Mouse (Mus musculus) ES-E14 (cell line): ENCODE measurements around the gene Dapp1. TPM values are rescaled to one million over a fixed set of nuclear protein-coding genes. Genes with fewer than 3 reads are reported as not detected.

Experiments
- DNase-seq: peaks from one replicate; pipeline ENCODE4 v3.0.0-alpha.2; 2013; ENCODE audit warnings: low read depth, low spot score
- H3K27ac ChIP-seq: 2 replicates; pipeline ENCODE4 v1.5.1; 2012; ENCODE audit warnings: low read depth, mild to moderate bottlenecking, low read length, moderate library complexity, mixed read lengths; ENCODE audit not compliant: poor library complexity, insufficient read depth, severe bottlenecking
- H3K36me3 ChIP-seq: 2 replicates; pipeline ENCODE4 v1.6.1; 2012; ENCODE audit warnings: mild to moderate bottlenecking, low read length, moderate library complexity, mixed read lengths; ENCODE audit not compliant: control insufficient read depth, poor library complexity, insufficient read depth, severe bottlenecking
- H3K4me1 ChIP-seq, 2 experiments: fragments of 150-350 bp in 1 of 2; sonication (generic) in 1 of 2; 2 replicates each; pipeline ENCODE4 v1.6.1; 2012; ENCODE audit warnings: low read length in 2 of 2, mild to moderate bottlenecking in 1 of 2, mixed read lengths in 1 of 2; ENCODE audit not compliant: control insufficient read depth in 2 of 2, insufficient read depth in 2 of 2, poor library complexity in 1 of 2
- H3K4me3 ChIP-seq, 2 experiments: fragments of 150-350 bp in 1 of 2; sonication (generic) in 1 of 2; 2 replicates each; pipeline ENCODE4 v1.5.1; 2012; ENCODE audit warnings: low read length in 2 of 2, low read depth in 1 of 2, mild to moderate bottlenecking in 1 of 2, mixed read lengths in 1 of 2; ENCODE audit not compliant: insufficient read depth in 1 of 2, poor library complexity in 1 of 2, severe bottlenecking in 1 of 2
- H3K9ac ChIP-seq: 2 replicates; pipeline ENCODE4 v1.6.1; 2012; ENCODE audit warnings: low read depth, mild to moderate bottlenecking, low read length, mixed read lengths; ENCODE audit not compliant: poor library complexity, insufficient read depth, severe bottlenecking
- H3K9me3 ChIP-seq: fragments of 150-350 bp; sonication (generic); 2 replicates; pipeline ENCODE4 v1.6.1; 2012; ENCODE audit warnings: low read depth, mild to moderate bottlenecking, low read length; ENCODE audit not compliant: control insufficient read depth, insufficient read depth
- CHD2 ChIP-seq: IDR thresholded peaks from 2 replicates; pipeline ENCODE4 v1.6.1; 2014; ENCODE audit warnings: mild to moderate bottlenecking, low read depth, low read length, inconsistent platforms
- HCFC1 ChIP-seq: IDR thresholded peaks from 2 replicates; pipeline ENCODE4 v1.6.1; 2012; ENCODE audit warnings: low read length, inconsistent platforms, borderline replicate concordance; ENCODE audit not compliant: insufficient read depth
- MAFK ChIP-seq: IDR thresholded peaks from 2 replicates; pipeline ENCODE4 v1.6.1; 2014; ENCODE audit warnings: mild to moderate bottlenecking, low read depth, low read length, inconsistent platforms; ENCODE audit not compliant: insufficient read depth
- ZC3H11A ChIP-seq: IDR thresholded peaks from 2 replicates; pipeline ENCODE4 v1.6.1; 2012; ENCODE audit warnings: low read depth, mild to moderate bottlenecking, inconsistent platforms, low read length, borderline replicate concordance
- ZNF384 ChIP-seq: IDR thresholded peaks from 2 replicates; pipeline ENCODE4 v1.6.1; 2012; ENCODE audit warnings: low read depth, low read length, inconsistent platforms
- in situ Hi-C, 2 experiments: fragments of 600-800 bp; cut with MboI; formaldehyde crosslinking; loops; one replicate each; pipeline ENCODE4 v1.15.1; 2025; ENCODE audit warnings: low sequenced_read_pairs in 2 of 2, inconsistent platforms in 1 of 2; ENCODE audit not compliant: unreplicated experiment in 2 of 2
- total RNA-seq: library from RNA; depleted of rRNA; stranded (reverse); fragments of 300-350 nt; gene quantifications from 2 replicates; pipeline ENCODE4 v1.2.3, GENCODE M21; 2012

Gene Dapp1
- total RNA-seq, 1 experiment, result 6.8 TPM

DNA sequence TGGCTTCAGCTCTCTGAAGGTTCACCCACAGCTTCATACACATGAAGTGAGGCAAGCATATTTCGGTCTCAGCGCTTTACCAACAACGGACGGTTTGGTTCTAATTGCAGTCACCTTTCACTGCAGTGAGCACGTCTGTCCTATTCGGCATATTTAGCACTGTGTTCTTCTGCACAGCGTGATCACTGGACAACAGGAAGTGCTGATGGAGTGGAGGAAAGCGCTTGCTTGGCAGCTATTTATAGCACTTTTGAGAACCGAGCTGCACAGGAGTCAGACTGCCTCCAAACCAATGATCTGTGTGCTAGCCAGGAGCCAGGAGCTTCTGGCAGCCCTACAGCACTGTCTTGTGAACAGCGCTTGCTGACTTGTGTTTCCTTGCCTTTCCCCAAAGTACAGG is 44.9 kb upstream of the Dapp1 start:
- Histone ChIP-seq H3K9ac (no peak overlapping the region), H3K4me1 (no peaks in the 10 kb centered on the region), H3K27ac (no peak overlapping the region), H3K4me3 (no peak overlapping the region), H3K9me3 (no peaks in the 10 kb centered on the region), H3K36me3 (no peaks in the 10 kb centered on the region)
- no peak for DNase-seq
- in situ Hi-C loops, result no loop called here
- TF ChIP-seq CHD2 (no peak), ZNF384 (no peak), ZC3H11A (no peak), HCFC1 (no peak), MAFK (no peak)

DNA sequence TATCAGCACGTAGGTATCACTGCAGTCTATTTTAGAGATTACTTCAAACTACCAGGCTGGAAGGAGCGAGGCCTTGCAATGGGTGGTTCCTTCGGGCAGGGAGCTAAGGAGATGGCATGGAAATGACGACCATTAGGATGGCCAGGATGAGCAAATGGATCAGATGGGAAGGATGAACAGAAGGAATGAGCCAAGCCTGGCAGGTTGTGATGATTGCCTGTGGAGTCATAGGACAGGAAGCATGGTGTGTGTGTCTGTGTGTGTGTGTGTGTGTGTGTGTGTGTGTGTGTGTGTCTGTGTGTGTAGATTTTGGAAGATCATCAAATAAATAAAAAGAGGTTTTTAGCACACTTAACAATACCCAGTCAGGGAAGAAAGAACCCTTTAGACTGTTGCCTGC is 41.3 kb upstream of the Dapp1 start:
- TF ChIP-seq HCFC1, result no peak
- TF ChIP-seq ZC3H11A, result no peak
- no peak for TF ChIP-seq ZNF384
- no peak for TF ChIP-seq MAFK
- TF ChIP-seq CHD2, result no peak
- H3K9ac ChIP-seq, result no peak overlapping the region
- no peak for DNase-seq
- H3K9me3 ChIP-seq, result no peaks in the 10 kb centered on the region
- H3K36me3 ChIP-seq, result no peaks in the 10 kb centered on the region
- no peaks in the 10 kb centered on the region for H3K4me1 ChIP-seq
- H3K27ac ChIP-seq, result no peak overlapping the region
- no peak overlapping the region for H3K4me3 ChIP-seq
- in situ Hi-C loops, result no loop called here

DNA sequence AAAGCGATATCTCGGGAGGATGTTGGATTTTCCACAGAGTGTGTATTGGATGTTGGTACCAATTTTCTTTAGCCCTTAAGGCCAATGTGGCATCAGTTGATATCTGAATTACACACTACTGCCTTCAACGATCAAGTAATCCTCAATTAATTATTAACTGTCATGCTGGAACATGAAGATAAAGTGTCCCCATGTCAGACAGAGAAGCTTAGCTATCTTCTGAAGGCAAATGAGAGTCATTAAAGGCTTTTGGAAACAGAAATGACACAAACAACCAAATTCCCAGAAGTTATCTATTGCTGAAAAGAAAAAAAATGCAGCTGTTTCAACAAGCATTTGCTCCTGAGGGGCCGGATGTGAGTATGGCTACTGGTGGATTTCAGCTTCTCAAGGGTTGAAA is 40.7 kb upstream of the Dapp1 start:
- Histone ChIP-seq H3K36me3 (no peaks in the 10 kb centered on the region), H3K27ac (no peak overlapping the region), H3K4me1 (no peaks in the 10 kb centered on the region), H3K9me3 (no peaks in the 10 kb centered on the region), H3K9ac (no peak overlapping the region), H3K4me3 (no peak overlapping the region)
- in situ Hi-C loops, result no loop called here
- DNase-seq, result no peak
- no peak for TF ChIP-seq HCFC1
- TF ChIP-seq ZC3H11A, result no peak
- no peak for TF ChIP-seq MAFK
- TF ChIP-seq CHD2, result no peak
- TF ChIP-seq ZNF384, result no peak

DNA sequence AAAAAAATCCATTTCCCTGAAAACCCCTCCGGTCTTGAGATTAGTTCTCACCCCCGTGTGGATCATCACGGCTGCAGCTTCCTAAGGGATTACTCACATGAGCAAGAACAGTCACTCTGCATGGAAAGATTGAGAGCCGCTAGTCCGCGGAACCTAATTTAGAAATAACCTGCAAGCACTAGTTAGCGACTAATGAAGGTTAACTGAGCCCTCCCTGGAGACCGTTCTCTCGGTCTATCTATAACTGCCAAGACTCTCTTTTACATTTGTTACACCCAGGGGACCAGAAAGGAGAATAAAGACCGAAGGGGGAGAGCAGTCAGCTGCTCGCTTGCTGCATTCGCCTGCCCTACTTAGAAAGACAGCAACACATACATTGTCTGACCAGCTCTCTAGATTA is 35.5 kb upstream of the Dapp1 start:
- no peak overlapping the region for H3K9ac ChIP-seq
- no peak for TF ChIP-seq CHD2
- TF ChIP-seq MAFK, result no peak
- no peak for TF ChIP-seq ZC3H11A
- no peak for TF ChIP-seq HCFC1
- no peak for TF ChIP-seq ZNF384
- no peak for DNase-seq

DNA sequence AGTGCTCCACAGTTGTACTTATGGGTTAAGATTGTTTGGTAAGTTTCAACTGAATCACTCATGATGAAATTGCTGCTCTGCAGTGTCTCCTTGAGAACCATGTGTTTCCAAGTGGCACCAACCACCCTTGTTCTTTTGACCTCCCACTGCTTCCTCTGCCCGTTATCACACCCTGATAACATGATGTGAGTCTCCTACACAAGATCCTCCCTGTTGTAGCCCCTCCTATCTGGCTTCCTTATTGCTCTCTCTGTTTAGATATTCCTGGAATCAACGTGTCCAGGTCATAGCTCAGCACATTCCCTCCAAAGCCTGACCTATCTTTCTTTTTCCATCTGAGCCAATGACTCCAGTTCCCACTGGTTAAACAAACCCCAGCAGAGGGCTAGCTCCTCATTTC is 33.4 kb upstream of the Dapp1 start:
- Histone ChIP-seq H3K9ac (no peak overlapping the region), H3K9me3 (no peaks in the 10 kb centered on the region), H3K36me3 (no peaks in the 10 kb centered on the region), H3K4me3 (no peak overlapping the region), H3K27ac (no peak overlapping the region), H3K4me1 (no peaks in the 10 kb centered on the region)
- in situ Hi-C loops, result no loop called here
- TF ChIP-seq ZC3H11A, result no peak
- TF ChIP-seq MAFK, result no peak
- no peak for TF ChIP-seq CHD2
- no peak for TF ChIP-seq HCFC1
- TF ChIP-seq ZNF384, result no peak
- DNase-seq, result no peak

More for the DNA sequence above, 35.5 kb upstream of the Dapp1 start:
- in situ Hi-C loops, result no loop called here
- H3K4me3 ChIP-seq, result no peak overlapping the region
- no peaks in the 10 kb centered on the region for H3K9me3 ChIP-seq
- no peaks in the 10 kb centered on the region for H3K36me3 ChIP-seq
- no peak overlapping the region for H3K27ac ChIP-seq
- no peaks in the 10 kb centered on the region for H3K4me1 ChIP-seq
